Mouse (Mus musculus): ENCODE measurements around the gene Ccnl1. TPM values are rescaled to one million over a fixed set of nuclear protein-coding genes. Genes with fewer than 3 reads are reported as not detected.

The Ccnl1 gene
- total RNA-seq, 2 experiments from 2014 or later, result 225 to 265 TPM

DNA sequence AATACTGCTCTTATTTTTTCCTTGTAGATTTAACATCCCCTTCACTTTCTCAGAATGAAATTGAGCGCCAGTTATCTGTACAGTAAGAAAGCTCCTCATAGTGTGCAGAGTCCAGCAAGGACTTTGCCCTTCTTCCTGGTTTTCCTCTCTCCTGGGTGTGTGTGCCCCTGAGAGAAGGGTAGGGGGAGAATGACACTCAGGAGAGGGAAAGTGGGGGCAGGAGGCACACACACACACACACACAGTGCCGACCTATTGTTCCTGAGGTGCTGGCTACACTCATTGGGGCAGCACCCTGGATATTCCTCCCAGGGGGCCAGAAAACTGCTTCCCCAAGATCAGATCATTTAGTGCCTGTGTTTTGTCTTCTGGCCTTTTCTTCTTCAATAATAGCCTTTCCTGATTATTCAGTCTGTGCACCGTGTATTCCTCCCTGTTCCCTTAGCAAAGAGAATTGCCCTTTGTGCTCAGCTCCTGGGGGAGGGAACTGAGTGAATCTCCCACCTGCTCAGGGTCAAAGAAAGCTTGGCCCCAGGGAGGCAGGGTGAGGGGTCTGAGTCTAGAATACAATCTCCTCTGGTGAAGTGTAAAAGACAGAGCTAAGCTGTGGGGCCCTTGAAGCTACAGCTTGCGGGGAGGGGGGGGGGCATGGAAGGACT lies 29.3 kb downstream of the Ccnl1 start:
- ATAC-seq (replicated peaks; ENCODE audit: poor library complexity), result no peak

GRCm38 (mm10) chr3:65927685-65928084 lies 30.4 kb downstream of the Ccnl1 start:
- ATAC-seq (replicated peaks; ENCODE audit: poor library complexity), result no peak

- no peak for ATAC-seq (replicated peaks; ENCODE audit: poor library complexity)
Observed at GRCm38 (mm10) chr3:65927101-65927501, 30.9 kb downstream of the Ccnl1 start.

- ATAC-seq (replicated peaks; ENCODE audit: poor library complexity), result no peak
Observed at GRCm38 (mm10) chr3:65926426-65926825, 31.6 kb downstream of the Ccnl1 start.

- peak; percentile 30 for ATAC-seq (replicated peaks; ENCODE audit: poor library complexity)
Observed at GRCm38 (mm10) chr3:65925058-65925740, 32.9 kb downstream of the Ccnl1 start.

GRCm38 (mm10) chr3:65922420-65922819 lies 35.6 kb downstream of the Ccnl1 start:
- no peak for ATAC-seq (replicated peaks; ENCODE audit: poor library complexity)

GRCm38 (mm10) chr3:65921671-65922070 lies 36.4 kb downstream of the Ccnl1 start:
- no peak for ATAC-seq (replicated peaks; ENCODE audit: poor library complexity)

DNA sequence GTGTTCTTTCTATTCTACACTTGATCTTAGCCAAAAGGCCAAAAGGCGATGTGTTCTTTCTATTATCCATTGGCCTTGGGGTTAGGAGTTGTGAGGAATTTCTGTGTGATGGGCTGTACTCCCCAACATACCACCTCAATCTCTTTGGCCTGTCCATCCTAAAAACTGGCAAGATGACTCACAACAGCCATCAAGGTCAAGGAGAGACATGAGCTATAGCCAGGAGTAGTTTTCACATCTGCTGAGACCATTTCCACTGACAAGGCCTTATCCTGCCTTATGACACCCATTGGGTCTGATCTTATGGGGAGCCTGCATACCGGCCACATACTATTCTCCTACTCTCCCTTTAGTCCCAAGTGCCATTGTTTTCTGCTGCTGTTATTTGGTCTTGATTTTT lies 39.0 kb downstream of the Ccnl1 start:
- no peak for ATAC-seq (replicated peaks; ENCODE audit: poor library complexity)

DNA sequence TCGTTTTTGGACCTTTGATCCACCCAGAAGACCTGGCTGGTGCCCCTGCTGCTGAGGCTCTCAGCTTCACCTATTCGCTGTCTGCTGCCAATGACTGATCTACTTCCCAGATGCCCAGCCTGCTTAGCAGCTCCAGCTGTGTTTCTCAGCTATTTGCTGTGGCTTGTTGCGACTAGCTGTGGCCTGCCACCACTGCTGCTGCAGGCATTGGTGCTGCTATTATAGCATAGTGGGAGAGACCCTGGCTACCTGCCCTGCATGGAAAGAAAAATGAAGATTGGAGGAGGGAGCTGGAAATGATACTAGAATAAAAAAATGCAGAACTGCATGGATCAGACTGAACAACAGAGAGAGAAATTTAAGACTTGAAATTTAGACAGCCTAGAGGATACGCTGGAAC lies 45.1 kb downstream of the Ccnl1 start:
- no peak for ATAC-seq (replicated peaks; ENCODE audit: poor library complexity)

DNA sequence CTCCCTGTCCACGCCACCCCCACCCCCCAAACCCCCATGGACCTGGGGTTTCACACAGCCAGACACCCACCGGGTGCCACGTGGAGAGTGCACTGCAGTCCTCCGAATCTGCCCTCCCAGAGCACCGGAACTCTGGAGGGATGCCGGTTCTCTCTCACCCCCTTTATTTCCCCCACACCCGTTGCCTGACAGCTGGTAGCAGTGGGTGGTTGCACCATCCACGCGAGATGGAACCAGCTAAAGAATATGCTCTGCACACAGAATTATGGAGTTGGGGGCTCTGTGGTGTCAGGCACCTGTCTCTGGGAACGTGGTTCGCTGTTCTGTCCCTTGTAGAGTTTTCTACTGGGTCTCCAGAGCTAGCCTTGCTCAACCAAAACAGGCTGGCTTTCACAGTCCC lies 45.8 kb downstream of the Ccnl1 start:
- ATAC-seq (replicated peaks; ENCODE audit: poor library complexity), result no peak

DNA sequence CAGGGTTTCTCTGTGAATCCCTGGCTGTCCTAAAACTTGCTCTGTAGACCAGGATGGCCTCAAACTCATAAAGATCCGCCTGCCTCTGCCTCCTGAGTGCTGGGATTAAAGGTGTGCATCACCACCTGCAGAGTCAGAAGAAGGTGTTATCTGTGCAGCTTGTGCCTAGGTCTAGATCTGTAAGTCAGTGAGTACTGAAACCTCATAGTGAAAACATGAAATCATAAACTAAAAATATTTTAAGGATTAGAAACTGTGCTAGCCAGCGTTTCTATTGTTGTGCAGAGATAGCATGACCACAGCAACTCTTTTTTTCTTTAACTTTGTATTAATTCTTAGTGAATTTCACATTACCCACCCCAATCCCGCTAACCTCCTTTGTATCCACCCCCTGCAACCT lies 46.8 kb downstream of the Ccnl1 start:
- no peak for ATAC-seq (replicated peaks; ENCODE audit: poor library complexity)

- no peak for ATAC-seq (replicated peaks; ENCODE audit: poor library complexity)
Observed at GRCm38 (mm10) chr3:65909454-65909853, 48.6 kb downstream of the Ccnl1 start.

DNA sequence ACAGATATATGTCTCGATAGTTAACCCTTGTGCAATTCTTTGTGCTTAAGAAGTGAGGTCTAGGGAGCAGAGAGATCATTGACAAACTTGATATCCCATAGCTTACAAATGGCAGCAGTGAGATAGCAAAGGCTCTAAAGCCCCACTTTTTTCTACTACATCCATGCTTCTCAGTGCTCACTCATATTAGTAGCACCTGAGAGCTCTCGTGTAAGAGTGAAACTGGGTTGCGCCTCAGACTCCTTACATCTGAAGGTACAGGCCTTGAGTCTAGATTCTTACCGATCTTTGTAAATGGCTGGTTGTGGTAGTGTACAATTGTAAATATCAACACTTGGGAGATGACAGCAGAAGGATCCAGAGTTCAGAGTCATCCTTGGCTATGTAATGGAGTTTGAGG lies 50.5 kb downstream of the Ccnl1 start:
- ATAC-seq (replicated peaks; ENCODE audit: poor library complexity), result no peak

DNA sequence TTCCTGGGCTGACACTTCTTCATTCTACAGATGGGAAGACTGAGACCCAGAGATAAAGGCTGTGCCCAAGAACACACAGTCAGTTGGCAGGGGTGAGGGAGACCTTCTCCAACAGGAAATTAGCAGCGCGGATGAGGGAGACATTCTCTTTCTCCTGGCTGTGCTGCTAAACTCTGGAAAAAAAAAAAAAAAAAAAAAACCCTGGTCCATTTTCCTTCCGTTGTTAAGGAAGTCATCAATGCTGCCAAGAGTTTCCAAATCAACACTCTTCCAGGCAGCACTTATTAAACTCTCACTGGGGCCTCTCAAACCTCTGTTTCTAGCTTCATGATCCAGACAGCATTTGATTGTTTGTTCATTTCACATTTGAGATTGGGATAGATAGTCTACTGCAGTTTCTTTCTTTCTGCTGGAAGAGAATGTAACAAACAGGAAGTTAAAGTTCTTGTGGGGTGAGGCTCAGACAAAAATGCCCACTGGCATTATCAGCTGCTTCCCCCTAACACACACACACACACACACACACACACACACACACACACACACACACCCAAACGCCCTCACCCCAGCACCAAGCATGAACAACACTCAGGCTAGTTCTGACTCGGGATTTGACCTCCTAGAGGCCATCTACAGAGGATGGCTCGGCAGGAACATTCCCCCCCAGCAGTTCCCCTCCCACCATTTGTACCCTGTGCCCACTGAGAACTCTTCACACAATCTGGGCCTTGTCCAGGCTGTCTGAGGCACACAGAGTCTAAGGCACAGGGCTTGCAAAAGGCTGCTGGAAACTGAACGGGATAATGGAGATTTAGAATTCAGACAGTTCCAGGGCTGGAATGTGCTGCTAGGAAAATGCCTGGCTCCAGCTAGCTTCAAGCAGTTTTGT lies 52.5 kb downstream of the Ccnl1 start:
- ATAC-seq (replicated peaks; ENCODE audit: poor library complexity), result peak; percentile 66

- 0 out of 2 replicates have a peak, but pooled peaks have one; percentile 29 for ATAC-seq (replicated peaks; ENCODE audit: poor library complexity)
Observed at GRCm38 (mm10) chr3:65904711-65905110, 53.3 kb downstream of the Ccnl1 start.

DNA sequence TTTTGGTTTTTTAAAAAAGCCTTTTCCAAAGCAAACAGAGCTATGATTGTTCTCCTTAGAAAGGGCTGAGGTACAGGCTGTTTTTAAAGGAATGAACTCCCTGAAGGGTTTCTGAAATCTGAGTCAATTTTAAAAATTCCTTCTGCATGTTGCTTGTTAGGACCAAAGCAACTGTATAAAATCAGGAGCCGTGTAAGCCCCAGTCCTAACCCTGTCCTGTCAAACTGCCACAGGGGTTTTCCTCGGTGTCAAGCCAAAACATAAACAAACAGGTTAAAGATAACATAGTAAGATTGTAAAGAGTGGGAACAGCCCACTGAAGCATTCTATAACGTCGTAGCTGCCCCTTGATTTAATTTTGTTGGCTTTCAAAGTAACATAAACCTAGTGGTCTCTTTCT lies 53.9 kb downstream of the Ccnl1 start:
- no peak for ATAC-seq (replicated peaks; ENCODE audit: poor library complexity)

- ATAC-seq (replicated peaks; ENCODE audit: poor library complexity), result no peak
Observed at GRCm38 (mm10) chr3:65898598-65899278, 59.3 kb downstream of the Ccnl1 start.

- ATAC-seq (replicated peaks; ENCODE audit: poor library complexity), result no peak
Observed at GRCm38 (mm10) chr3:65897233-65897993, 60.6 kb downstream of the Ccnl1 start.
